Mouse (Mus musculus) cortical plate, adult 2 months (tissue): ENCODE data around the gene Tsc22d2. TPM values are rescaled to one million over a fixed set of nuclear protein-coding genes. Genes with fewer than 3 reads are reported as not detected.
"Not testable (repeated sequence)": the region's sequence is repeated elsewhere in the genome, so short reads cannot be mapped to it uniquely, and the experiment has no call there.

ENCODE experiments used
- H3K27ac ChIP-seq: fragments of 200-500 bp; 2 replicates; pipeline ENCODE4 v1.5.1; 2012; ENCODE audit warnings: low read length, control low read depth, inconsistent platforms; ENCODE audit not compliant: insufficient read depth
- H3K4me1 ChIP-seq: fragments of 200-500 bp; 2 replicates; pipeline ENCODE4 v1.6.1; 2011; ENCODE audit warnings: low read length; ENCODE audit not compliant: control insufficient read depth, insufficient read depth
- H3K4me3 ChIP-seq: fragments of 200-500 bp; 2 replicates; pipeline ENCODE4 v1.5.1; 2011; ENCODE audit warnings: mild to moderate bottlenecking, low read length, control low read depth; ENCODE audit not compliant: insufficient read depth
- CTCF ChIP-seq: fragments of 200-500 bp; IDR thresholded peaks from 2 replicates; pipeline ENCODE4 v1.5.1; 2011; ENCODE audit warnings: mild to moderate bottlenecking, control low read depth, low read length; ENCODE audit not compliant: insufficient read depth; ENCODE audit errors: extremely low read depth
- POLR2A ChIP-seq: fragments of 200-500 bp; IDR thresholded peaks from 2 replicates; pipeline ENCODE4 v1.6.1; 2011; ENCODE audit warnings: mild to moderate bottlenecking, low read length, control low read depth; ENCODE audit not compliant: insufficient read depth; ENCODE audit errors: extremely low read depth
- polyA plus RNA-seq: library from polyadenylated mRNA; depleted of rRNA; stranded (reverse); fragments of >200 nt; gene quantifications from 2 replicates; pipeline ENCODE4 v1.2.3, GENCODE M21; 2012

Gene Tsc22d2
- polyA plus RNA-seq, 1 experiment = 11.2 TPM

- TF ChIP-seq CTCF (no peak), POLR2A (no peak)
- Histone ChIP-seq H3K27ac (no peak overlapping the region), H3K4me3 (peak overlapping the region; percentile 24; the same call in 1 of the 2 replicates), H3K4me1 (no peaks in the 10 kb centered on the region; the same call in 1 of the 2 replicates)
These were observed 4.5 kb downstream of the Tsc22d2 start for GRCm38 (mm10) chr3:58418724-58419705.

- no peak overlapping the region for H3K27ac ChIP-seq
- H3K4me3 ChIP-seq = no peak overlapping the region
- no peaks in the 10 kb centered on the region for H3K4me1 ChIP-seq
- no peak for TF ChIP-seq CTCF
- no peak for TF ChIP-seq POLR2A
These were observed 14.3 kb downstream of the Tsc22d2 start for GRCm38 (mm10) chr3:58428861-58429260.

GRCm38 (mm10) chr3:58434414-58434813 lies 19.9 kb downstream of the Tsc22d2 start:
- Histone ChIP-seq H3K4me1 (no peaks in the 10 kb centered on the region), H3K4me3 (no peak overlapping the region), H3K27ac (no peak overlapping the region)
- no peak for TF ChIP-seq POLR2A
- TF ChIP-seq CTCF = no peak

GRCm38 (mm10) chr3:58448230-58448629 lies 33.7 kb downstream of the Tsc22d2 start:
- TF ChIP-seq POLR2A (no peak), CTCF (no peak)
- H3K4me3 ChIP-seq = no peak overlapping the region
- no peak overlapping the region for H3K27ac ChIP-seq
- H3K4me1 ChIP-seq = no peaks in the 10 kb centered on the region

GRCm38 (mm10) chr3:58449487-58449886 lies 35.0 kb downstream of the Tsc22d2 start:
- Histone ChIP-seq H3K4me1 (no peaks in the 10 kb centered on the region), H3K27ac (no peak overlapping the region), H3K4me3 (no peak overlapping the region)
- TF ChIP-seq CTCF = no peak
- TF ChIP-seq POLR2A = no peak

- Histone ChIP-seq H3K4me1 (no peaks in the 10 kb centered on the region), H3K4me3 (no peak overlapping the region), H3K27ac (no peak overlapping the region)
- TF ChIP-seq CTCF (no peak), POLR2A (no peak)
These were observed 40.1 kb downstream of the Tsc22d2 start for GRCm38 (mm10) chr3:58454414-58455205.

- H3K4me3 ChIP-seq = no peak overlapping the region
- H3K27ac ChIP-seq = no peak overlapping the region
- H3K4me1 ChIP-seq = no peaks in the 10 kb centered on the region
- TF ChIP-seq CTCF (no peak), POLR2A (no peak)
These were observed 40.7 kb downstream of the Tsc22d2 start for GRCm38 (mm10) chr3:58455255-58455654.

- H3K4me3 ChIP-seq = no peak overlapping the region
- no peak overlapping the region for H3K27ac ChIP-seq
- TF ChIP-seq CTCF (no peak), POLR2A (no peak)
- no peaks in the 10 kb centered on the region for H3K4me1 ChIP-seq
These were observed 55.3 kb downstream of the Tsc22d2 start for GRCm38 (mm10) chr3:58469655-58470437.

GRCm38 (mm10) chr3:58475298-58475697 lies 60.8 kb downstream of the Tsc22d2 start:
- H3K27ac ChIP-seq, H3K4me1 ChIP-seq, H3K4me3 ChIP-seq: not testable (repeated sequence)
